Mouse (Mus musculus) heart, postnatal 0 days (tissue): ENCODE results near the gene Elp5. TPM values are rescaled to one million over a fixed set of nuclear protein-coding genes. Genes with fewer than 3 reads are reported as not detected.

ENCODE experiments used
- ATAC-seq: fragments of 200-750 bp; cut with Nextera tagmentation; 2 replicates; pipeline ENCODE4 v1.8.0; 2017; ENCODE audit warnings: low read depth, moderate number of reproducible peaks, moderate library complexity; ENCODE audit not compliant: insufficient read depth
- DNase-seq: peaks from one replicate; pipeline ENCODE4 v3.0.0-alpha.2; 2016; ENCODE audit warnings: low spot score
- H3K27ac ChIP-seq: fragments of 300-500 bp; sonication (generic); 2 replicates; pipeline ENCODE4 v1.5.1; 2014; ENCODE audit warnings: low read depth, mild to moderate bottlenecking
- H3K27me3 ChIP-seq: fragments of 300-500 bp; sonication (generic); 2 replicates; pipeline ENCODE4 v1.6.1; 2014; ENCODE audit warnings: low read length, mixed read lengths; ENCODE audit not compliant: control insufficient read depth, insufficient read depth
- H3K36me3 ChIP-seq: fragments of 300-500 bp; sonication (generic); replicated peaks from 2 replicates; pipeline ENCODE4 v1.6.1; 2014; ENCODE audit warnings: low read length, mixed read lengths; ENCODE audit not compliant: control insufficient read depth, insufficient read depth
- H3K4me1 ChIP-seq: fragments of 300-500 bp; sonication (generic); 2 replicates; pipeline ENCODE4 v1.6.1; 2014; ENCODE audit warnings: antibody characterized with exemption; ENCODE audit not compliant: control insufficient read depth, insufficient read depth
- H3K4me2 ChIP-seq: fragments of 300-500 bp; sonication (generic); 2 replicates; pipeline ENCODE4 v1.6.1; 2014; ENCODE audit warnings: low read depth, mild to moderate bottlenecking, low read length, moderate library complexity
- H3K4me3 ChIP-seq: fragments of 300-500 bp; sonication (generic); 2 replicates; pipeline ENCODE4 v1.5.1; 2014; ENCODE audit warnings: low read depth, low read length
- H3K9ac ChIP-seq: fragments of 300-500 bp; sonication (generic); replicated peaks from 2 replicates; pipeline ENCODE4 v1.6.1; 2014; ENCODE audit warnings: low read depth, low read length, mixed read lengths
- H3K9me3 ChIP-seq: fragments of 300-500 bp; sonication (generic); replicated peaks from 2 replicates; pipeline ENCODE4 v1.6.1; 2016; ENCODE audit warnings: low read length; ENCODE audit not compliant: control insufficient read depth
- CTCF ChIP-seq: IDR thresholded peaks from 2 replicates; pipeline ENCODE4 v1.5.1; 2016; ENCODE audit warnings: antibody characterized with exemption, control low read depth, low read depth
- EP300 ChIP-seq: IDR thresholded peaks from 2 replicates; pipeline ENCODE4 v1.6.1; 2016; ENCODE audit warnings: antibody characterized with exemption, low read depth
- WGBS: fragments of 180-500 bp; shearing (Covaris S2); extraction: QIAGEN DNeasy Blood & Tissue Kit; methylation state at CpG from one replicate; pipeline ENCODE4 v1.1.7; 2014; 5-methylcytosine and 5-hydroxymethylcytosine counted together
- polyA plus RNA-seq: library from polyadenylated mRNA; unstranded; fragments of >200 nt; fragmentation: Nextera tagmentation; extraction: Ambion mirVana; gene quantifications from 2 replicates; pipeline ENCODE4 v1.2.1, GENCODE M21; 2015
- total RNA-seq: library from RNA; depleted of rRNA; stranded (reverse); fragments of >200 nt; gene quantifications from 2 replicates; pipeline ENCODE4 v1.2.3, GENCODE M21; 2014; ENCODE audit warnings: low replicate concordance

Elp5 gene
- total and polyA plus RNA-seq, 2 experiments from 2014 or later = 96.1 to 108 TPM

DNA sequence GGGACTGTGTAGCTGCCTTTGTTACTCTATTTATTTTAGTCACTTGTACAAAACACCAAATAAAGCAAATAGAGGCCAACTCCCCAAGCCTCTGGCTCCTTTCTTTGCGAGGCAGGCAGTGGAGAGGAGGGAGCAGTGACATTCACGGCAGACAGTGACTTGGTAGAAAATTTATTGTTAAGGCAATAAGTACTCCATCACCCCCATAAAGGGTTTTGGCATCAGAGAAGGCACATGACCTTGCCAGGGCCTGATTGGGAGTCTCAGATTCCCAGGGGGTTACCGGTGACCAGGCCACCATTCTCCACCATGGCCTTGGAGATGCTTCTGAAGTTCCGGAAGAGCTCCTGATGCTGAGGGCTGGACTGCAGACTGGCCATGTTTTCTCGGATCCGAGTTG, 27.7 kb upstream of the Elp5 start:
- no peaks in the 10 kb centered on the region for H3K27me3 ChIP-seq
- H3K9me3 ChIP-seq = no peaks in the 10 kb centered on the region
- DNase-seq (no peak), ATAC-seq (no peak)
- TF ChIP-seq EP300 = no peak
- TF ChIP-seq CTCF = no peak
- H3K9ac ChIP-seq = no peak overlapping the region
- peaks cover 89% of the 10 kb centered on the region for H3K36me3 ChIP-seq
- no peak overlapping the region for H3K4me3 ChIP-seq
- 90% methylated on average over 6 of the region's 6 CpGs for WGBS
- H3K4me1 ChIP-seq = peaks cover 10% of the 10 kb centered on the region; the same call in 1 of the 2 replicates
- no peak overlapping the region for H3K27ac ChIP-seq
- no peak overlapping the region for H3K4me2 ChIP-seq

DNA sequence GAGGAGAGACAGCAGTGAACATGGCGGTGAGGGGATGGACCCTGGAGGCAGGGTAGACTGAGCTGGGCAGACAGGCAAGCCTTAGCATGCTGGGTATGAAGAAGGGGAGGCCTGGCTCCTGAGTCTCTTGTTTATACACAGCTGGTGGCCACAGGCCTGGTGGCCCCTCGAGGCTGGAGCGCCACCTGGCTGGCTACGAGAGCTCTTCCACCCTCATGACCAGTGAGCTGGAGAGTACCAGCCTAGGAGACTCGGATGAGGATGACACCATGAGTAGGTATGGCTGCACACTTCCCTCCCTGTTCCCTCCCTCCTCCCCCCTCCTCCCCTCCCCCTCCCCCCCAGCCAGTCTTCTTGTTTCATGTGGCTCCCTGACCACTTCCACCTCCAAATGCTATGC, 23.2 kb upstream of the Elp5 start:
- Histone ChIP-seq H3K9ac (no peak overlapping the region), H3K27me3 (no peaks in the 10 kb centered on the region), H3K27ac (no peak overlapping the region), H3K4me2 (no peak overlapping the region), H3K4me3 (no peak overlapping the region), H3K36me3 (peaks cover 60% of the 10 kb centered on the region), H3K9me3 (no peaks in the 10 kb centered on the region), H3K4me1 (peaks cover 11% of the 10 kb centered on the region)
- no peak for ATAC-seq
- TF ChIP-seq CTCF (peak; percentile 48), EP300 (no peak)
- WGBS = 50% methylated on average over 5 of the region's 5 CpGs
- DNase-seq = no peak

DNA sequence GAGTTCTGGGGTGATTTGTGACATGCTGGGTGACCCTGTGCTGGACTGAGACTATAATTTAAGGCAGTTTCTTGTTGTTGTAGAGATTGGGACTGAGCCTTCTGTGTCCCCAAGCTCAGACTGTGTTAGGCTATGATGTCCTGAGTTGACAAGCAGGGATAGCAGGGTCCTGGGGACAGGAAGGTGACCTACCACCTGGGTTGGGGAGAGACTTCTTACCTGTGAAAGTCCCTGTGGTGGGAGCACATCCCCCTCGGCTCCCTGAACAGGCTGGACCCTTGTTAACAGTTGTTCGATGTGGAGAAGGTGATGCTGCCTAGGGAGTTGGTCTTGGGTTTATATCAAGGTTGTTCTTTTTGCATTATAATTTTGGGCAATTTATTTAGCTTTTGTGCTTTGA, 20.2 kb upstream of the Elp5 start:
- ATAC-seq = no peak
- Histone ChIP-seq H3K4me1 (peaks cover 11% of the 10 kb centered on the region), H3K9me3 (no peaks in the 10 kb centered on the region), H3K9ac (no peak overlapping the region), H3K4me3 (no peak overlapping the region), H3K4me2 (no peak overlapping the region), H3K27me3 (no peaks in the 10 kb centered on the region), H3K27ac (no peak overlapping the region), H3K36me3 (peaks cover 51% of the 10 kb centered on the region)
- TF ChIP-seq EP300 (no peak), CTCF (no peak)
- 95% methylated on average over 2 of the region's 2 CpGs for WGBS
- DNase-seq = no peak

DNA sequence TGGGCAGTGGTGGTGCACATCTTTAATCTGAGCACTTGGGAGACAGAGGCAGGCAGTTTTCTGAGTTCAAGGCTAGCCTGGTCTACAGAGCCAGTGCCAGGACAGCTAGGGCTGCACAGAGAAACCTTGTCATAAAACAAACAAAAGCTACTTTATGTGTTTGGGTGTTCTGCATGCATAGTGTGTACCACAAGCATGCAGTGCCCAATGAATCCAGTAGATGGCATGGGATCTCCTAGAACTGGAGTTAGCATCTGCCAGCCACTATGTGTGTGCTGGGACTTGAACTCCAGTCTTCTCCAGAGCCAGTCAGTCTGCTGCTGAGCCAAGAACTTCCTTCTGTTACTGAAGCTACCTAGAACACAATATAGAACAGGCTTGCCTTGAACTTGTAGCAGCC, 19.5 kb upstream of the Elp5 start:
- H3K36me3 ChIP-seq = peaks cover 45% of the 10 kb centered on the region
- H3K9me3 ChIP-seq = no peaks in the 10 kb centered on the region
- DNase-seq (no peak), ATAC-seq (no peak)
- no peak overlapping the region for H3K4me3 ChIP-seq
- peaks cover 11% of the 10 kb centered on the region for H3K4me1 ChIP-seq
- H3K4me2 ChIP-seq = peak overlapping the region; percentile 96; the same call in 1 of the 2 replicates
- no peak overlapping the region for H3K9ac ChIP-seq
- TF ChIP-seq EP300 = no peak
- TF ChIP-seq CTCF = peak; percentile 53
- no peaks in the 10 kb centered on the region for H3K27me3 ChIP-seq
- H3K27ac ChIP-seq = no peak overlapping the region

DNA sequence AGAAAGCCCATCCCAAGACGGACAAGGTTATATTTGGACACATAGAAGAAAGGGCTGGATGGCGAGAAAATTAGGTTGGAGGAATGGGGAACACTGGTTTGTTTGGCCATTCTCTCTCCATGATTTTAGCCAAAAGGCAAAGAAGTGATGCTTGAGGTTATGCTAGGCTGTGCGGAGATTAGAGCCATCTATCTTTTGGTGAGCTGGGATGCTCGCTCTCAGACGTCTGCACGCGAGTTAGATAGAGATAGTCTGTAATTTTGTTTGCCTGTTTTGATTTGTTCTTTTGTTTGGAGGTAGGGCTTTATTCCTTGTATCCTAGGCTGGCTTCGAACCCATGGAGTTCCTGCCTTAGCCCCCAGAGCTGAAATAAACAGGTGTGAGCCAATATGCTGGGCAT, 18.8 kb upstream of the Elp5 start:
- ATAC-seq (no peak), DNase-seq (no peak)
- peaks cover 11% of the 10 kb centered on the region for H3K4me1 ChIP-seq
- H3K27ac ChIP-seq = peak overlapping the region; percentile 87; the same call in 1 of the 2 replicates
- no peaks in the 10 kb centered on the region for H3K9me3 ChIP-seq
- peak overlapping the region; percentile 77 for H3K9ac ChIP-seq
- peak overlapping the region; percentile 96 for H3K4me2 ChIP-seq
- TF ChIP-seq CTCF (no peak), EP300 (no peak)
- WGBS = 7% methylated on average over 8 of the region's 8 CpGs
- peaks cover 38% of the 10 kb centered on the region for H3K36me3 ChIP-seq
- H3K4me3 ChIP-seq = peak overlapping the region; percentile 86
- no peaks in the 10 kb centered on the region for H3K27me3 ChIP-seq

DNA sequence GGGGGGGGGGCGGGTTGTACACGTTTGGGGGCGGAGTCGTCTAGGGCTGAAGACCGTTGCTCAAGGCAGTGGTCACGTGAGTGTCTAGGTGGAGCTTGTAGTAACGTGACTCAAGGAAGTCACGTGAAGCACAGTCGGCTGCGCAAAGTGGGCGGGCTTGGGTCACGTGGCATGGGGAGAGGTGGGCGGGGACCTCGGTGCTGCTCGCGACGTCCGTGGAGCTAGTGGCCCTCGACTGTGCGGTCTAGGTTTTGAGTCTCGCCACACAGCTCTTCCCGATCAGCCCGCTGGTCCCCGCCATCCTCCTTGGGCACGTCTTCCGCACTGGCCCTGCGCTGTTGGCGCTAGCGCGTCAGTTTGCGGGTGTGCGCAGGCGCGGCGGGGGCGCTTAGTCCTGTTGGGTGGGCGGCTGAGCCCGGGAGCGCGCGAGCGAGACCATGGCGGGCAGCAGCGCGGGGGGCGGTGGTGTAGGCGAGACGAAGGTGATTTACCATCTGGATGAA, 18.1 kb upstream of the Elp5 start, which contains the start of gene Dvl2:
TSS of gene Dvl2 (plus strand) at position 200 of the 503 bp plus-strand sequence.
- DNase-seq (peak; percentile 98), ATAC-seq (peak; percentile 54)
- WGBS = under 1% methylated on average over 46 of the region's 48 CpGs
- peak; percentile 79; the same call in 1 of the 2 replicates for TF ChIP-seq EP300
- no peak for TF ChIP-seq CTCF
- peak within 1 kb of the TSS; percentile 96 for H3K4me2 ChIP-seq
- no peaks in the 10 kb centered on the region for H3K27me3 ChIP-seq
- H3K4me3 ChIP-seq = peak within 1 kb of the TSS; percentile 86
- peak within 1 kb of the TSS; percentile 87 for H3K27ac ChIP-seq
- H3K9ac ChIP-seq = peak within 1 kb of the TSS; percentile 77
- H3K9me3 ChIP-seq = no peaks in the 10 kb centered on the region
- peaks cover 32% of the 10 kb centered on the region for H3K36me3 ChIP-seq
- H3K4me1 ChIP-seq = peaks cover 11% of the 10 kb centered on the region
